Mouse (Mus musculus) CH12.LX (cell line): ENCODE data around the gene Sstr2. TPM values are rescaled to one million over a fixed set of nuclear protein-coding genes. Genes with fewer than 3 reads are reported as not detected.

Source experiments
- DNase-seq: peaks from one replicate; pipeline ENCODE4 v3.0.0-alpha.2; 2013; ENCODE audit errors: extremely low read depth
- H3K27ac ChIP-seq: 2 replicates; pipeline ENCODE4 v1.5.1; 2012; ENCODE audit warnings: low read depth, mild to moderate bottlenecking, control low read depth, moderate library complexity; ENCODE audit not compliant: insufficient read depth
- H3K27me3 ChIP-seq: replicated peaks from 2 replicates; pipeline ENCODE3; 2012; ENCODE audit warnings: inconsistent platforms
- H3K36me3 ChIP-seq, 2 experiments: replicated peaks in 1 of 2; 2 replicates each; pipeline versions ENCODE3 to v1.6.1; 2012; ENCODE audit warnings: inconsistent platforms in 1 of 2, low read length in 1 of 2, mild to moderate bottlenecking in 1 of 2, mixed read lengths in 1 of 2, moderate library complexity in 1 of 2; ENCODE audit not compliant: control insufficient read depth in 1 of 2, insufficient read depth in 1 of 2
- H3K4me1 ChIP-seq, 2 experiments: 2 replicates each; pipeline ENCODE4 v1.6.1; 2012; ENCODE audit warnings: inconsistent platforms in 1 of 2, moderate library complexity in 1 of 2; ENCODE audit not compliant: insufficient read depth in 2 of 2, control insufficient read depth in 1 of 2
- H3K4me2 ChIP-seq: 2 replicates; pipeline ENCODE4 v1.6.1; 2012; ENCODE audit warnings: low read depth, mild to moderate bottlenecking, control low read depth; ENCODE audit not compliant: poor library complexity, insufficient read depth, severe bottlenecking
- H3K4me3 ChIP-seq, 3 experiments: fragments of 150-350 bp in 1 of 3; sonication (generic) in 1 of 3; replicated peaks in 1 of 3; 2 replicates each; pipeline versions ENCODE3 to v1.5.1; 2011 to 2012; ENCODE audit warnings: low read depth in 2 of 3, low read length in 2 of 3, mild to moderate bottlenecking in 2 of 3, moderate library complexity in 2 of 3, control low read depth in 1 of 3, improper control_type of control experiment in 1 of 3, inconsistent platforms in 1 of 3, mixed read lengths in 1 of 3; ENCODE audit not compliant: poor library complexity in 1 of 3
- H3K79me2 ChIP-seq: replicated peaks from 2 replicates; pipeline ENCODE4 v1.6.1; 2012; ENCODE audit warnings: mild to moderate bottlenecking, moderate library complexity; ENCODE audit not compliant: control insufficient read depth, poor library complexity, insufficient read depth, severe bottlenecking; ENCODE audit errors: extremely low read depth
- H3K9ac ChIP-seq: 2 replicates; pipeline ENCODE4 v1.6.1; 2012; ENCODE audit warnings: low read depth, mild to moderate bottlenecking, control low read depth, moderate library complexity; ENCODE audit not compliant: insufficient read depth
- H3K9me3 ChIP-seq: replicated peaks from 2 replicates; pipeline ENCODE3; 2012; ENCODE audit warnings: low read length, inconsistent platforms, mixed read lengths
- CHD1 ChIP-seq: IDR thresholded peaks from 2 replicates; pipeline ENCODE4 v1.6.1; 2012; ENCODE audit warnings: low read depth, low read length, improper control_type of control experiment, inconsistent platforms
- EP300 ChIP-seq: IDR thresholded peaks from 2 replicates; pipeline ENCODE4 v1.6.1; 2011; ENCODE audit warnings: low read length, improper control_type of control experiment
- ETS1 ChIP-seq: conservative IDR thresholded peaks from 2 replicates; pipeline ENCODE4 v1.6.1; 2012; ENCODE audit warnings: low read depth, mild to moderate bottlenecking, inconsistent platforms, low read length, improper control_type of control experiment, moderate library complexity
- GABPA ChIP-seq: IDR thresholded peaks from 2 replicates; pipeline ENCODE4 v1.6.1; 2012; ENCODE audit warnings: low read depth, low read length, improper control_type of control experiment, inconsistent platforms; ENCODE audit not compliant: insufficient replicate concordance
- HCFC1 ChIP-seq: IDR thresholded peaks from 2 replicates; pipeline ENCODE4 v1.6.1; 2012; ENCODE audit warnings: low read depth, mild to moderate bottlenecking, inconsistent platforms, low read length, improper control_type of control experiment
- JUN ChIP-seq: IDR thresholded peaks from 2 replicates; pipeline ENCODE4 v1.6.1; 2011; ENCODE audit warnings: low read depth, mild to moderate bottlenecking, low read length, improper control_type of control experiment, moderate library complexity; ENCODE audit not compliant: insufficient read depth
- JUND ChIP-seq: conservative IDR thresholded peaks from 2 replicates; pipeline ENCODE4 v1.6.1; 2011; ENCODE audit warnings: low read depth, low read length, improper control_type of control experiment
- MAX ChIP-seq: IDR thresholded peaks from 2 replicates; pipeline ENCODE4 v1.6.1; 2011; ENCODE audit warnings: low read length, improper control_type of control experiment
- MAZ ChIP-seq: IDR thresholded peaks from 2 replicates; pipeline ENCODE4 v1.6.1; 2012; ENCODE audit warnings: low read depth, mild to moderate bottlenecking, inconsistent platforms, low read length, improper control_type of control experiment, moderate library complexity
- MEF2A ChIP-seq: IDR thresholded peaks from 2 replicates; pipeline ENCODE4 v1.6.1; 2014; ENCODE audit warnings: low read depth, mild to moderate bottlenecking, inconsistent platforms, low read length, improper control_type of control experiment, borderline replicate concordance
- MXI1 ChIP-seq: IDR thresholded peaks from 2 replicates; pipeline ENCODE4 v1.6.1; 2011; ENCODE audit warnings: mild to moderate bottlenecking, low read depth, low read length, improper control_type of control experiment
- MYC ChIP-seq: IDR thresholded peaks from 2 replicates; pipeline ENCODE4 v1.6.1; 2011; ENCODE audit warnings: low read depth, mild to moderate bottlenecking, improper control_type of control experiment, low read length
- NRF1 ChIP-seq: IDR thresholded peaks from 2 replicates; pipeline ENCODE4 v1.6.1; 2014; ENCODE audit warnings: low read depth, mild to moderate bottlenecking, inconsistent platforms, low read length, improper control_type of control experiment, moderate library complexity
- RAD21 ChIP-seq: IDR thresholded peaks from 2 replicates; pipeline ENCODE4 v1.6.1; 2011; ENCODE audit warnings: low read depth, mild to moderate bottlenecking, low read length, improper control_type of control experiment, moderate library complexity
- SIN3A ChIP-seq: IDR thresholded peaks from 2 replicates; pipeline ENCODE4 v1.6.1; 2012; ENCODE audit warnings: low read length, improper control_type of control experiment, inconsistent platforms
- TCF12 ChIP-seq: IDR thresholded peaks from 2 replicates; pipeline ENCODE4 v1.6.1; 2014; ENCODE audit warnings: low read depth, mild to moderate bottlenecking, inconsistent platforms, low read length, improper control_type of control experiment
- UBTF ChIP-seq: IDR thresholded peaks from 2 replicates; pipeline ENCODE4 v1.6.1; 2012; ENCODE audit warnings: low read depth, mild to moderate bottlenecking, inconsistent platforms, low read length, improper control_type of control experiment, moderate library complexity
- USF1 ChIP-seq: IDR thresholded peaks from 2 replicates; pipeline ENCODE4 v1.6.1; 2014; ENCODE audit warnings: low read depth, mild to moderate bottlenecking, inconsistent platforms, low read length, improper control_type of control experiment
- ZC3H11A ChIP-seq: IDR thresholded peaks from 2 replicates; pipeline ENCODE4 v1.6.1; 2012; ENCODE audit warnings: low read depth, mild to moderate bottlenecking, inconsistent platforms, low read length, improper control_type of control experiment
- ZNF384 ChIP-seq: IDR thresholded peaks from 2 replicates; pipeline ENCODE4 v1.6.1; 2012; ENCODE audit warnings: low read depth, low read length, improper control_type of control experiment, inconsistent platforms
- dilution Hi-C: fragments of 300-500 bp; cut with MboI; formaldehyde crosslinking; loops from 2 replicates; pipeline ENCODE4 v1.14.3; 2020; ENCODE audit warnings: low sequenced_read_pairs; ENCODE audit not compliant: extremely low pct_unique_long_range_greater_than_20kb, extremely low pct_ligation_motif_present
- in situ Hi-C: fragments of 300-500 bp; cut with MboI; formaldehyde crosslinking; loops from 3 replicates; pipeline ENCODE4 v1.14.3; 2019; ENCODE audit warnings: low sequenced_read_pairs, low pct_ligation_motif_present, low pct_unique_long_range_greater_than_20kb, mixed read lengths
- polyA plus RNA-seq: library from polyadenylated mRNA; unstranded; fragments of >175 nt; gene quantifications from 2 replicates; pipeline ENCODE4 v1.2.1, GENCODE M21; 2012; ENCODE audit warnings: low read depth; ENCODE audit not compliant: insufficient read length
- total RNA-seq, 2 experiments: library from RNA; depleted of rRNA; stranded (reverse); fragments of 300-350 nt in 1 of 2; fragments of >200 nt in 1 of 2; gene quantifications; 2 replicates each; pipeline ENCODE4 v1.2.3; 2012 to 2014

Gene Sstr2
- total RNA-seq (2012; rRNA removed) = not detected in 2 replicates
- total RNA-seq (2014; rRNA removed) = not detected in 2 replicates
- polyA plus RNA-seq = not detected in 2 replicates

DNA sequence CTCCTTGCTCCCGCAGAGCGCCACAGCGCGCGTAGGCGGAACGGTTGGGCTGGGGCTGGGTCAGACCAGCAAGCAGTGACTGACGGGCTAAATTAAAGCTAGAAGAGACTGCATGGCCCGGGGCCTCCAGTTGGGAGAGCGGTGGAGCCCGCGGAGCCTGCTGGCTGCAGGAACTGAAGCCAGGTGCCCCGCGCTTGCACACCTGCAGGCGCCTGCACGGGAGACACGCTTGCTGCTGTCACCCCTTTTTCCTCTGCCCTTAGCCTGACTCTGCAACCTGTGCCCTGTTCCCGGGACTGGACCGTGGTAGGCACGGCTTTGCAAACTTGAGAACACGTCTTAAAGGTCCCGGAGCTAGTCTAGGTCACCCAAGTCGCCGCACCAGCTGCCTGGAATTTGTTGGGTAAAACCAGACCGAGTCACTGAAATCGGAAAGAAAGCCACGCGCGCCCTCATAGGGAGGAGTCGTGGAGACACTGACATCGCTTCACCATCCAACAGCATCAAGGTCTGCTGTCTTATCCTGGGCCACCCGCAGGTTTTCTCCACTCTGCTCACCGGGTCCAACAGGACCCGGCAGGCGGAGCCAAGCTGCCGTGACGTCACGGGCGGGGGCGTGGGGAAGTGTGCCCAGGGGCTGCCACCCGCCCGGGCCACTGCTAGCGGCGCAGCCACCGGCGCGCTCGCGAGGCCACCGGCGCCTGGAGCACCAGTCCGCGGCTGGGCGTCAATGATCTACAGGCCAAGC is at the start of gene Sstr2:
Gene Sstr2 (plus strand): TSS at position 671 of the 748 bp plus-strand sequence.
- Histone ChIP-seq H3K9me3 (peaks cover 4% of the 10 kb centered on the region), H3K9ac (no peak within 1 kb of the TSS), H3K27ac (no peak within 1 kb of the TSS), H3K79me2 (no peaks in the 10 kb centered on the region), H3K4me1 (peaks cover 0 to 10% of the 10 kb centered on the region in 2 experiments; a peak in 2 of 4 replicates), H3K27me3 (no peaks in the 10 kb centered on the region)
- in situ Hi-C loops = no loop called here
- no peak for DNase-seq
- dilution Hi-C loops = no loop called here
- TF ChIP-seq EP300 (no peak), MAZ (no peak), MAX (no peak), UBTF (no peak), RAD21 (no peak)
- TF ChIP-seq, all 38 proteins: peak for 0
- peak within 1 kb of the TSS; percentile 17 for H3K4me2 ChIP-seq
- H3K36me3 ChIP-seq = no peaks in the 10 kb centered on the region
- H3K4me3 ChIP-seq = no peak within 1 kb of the TSS

DNA sequence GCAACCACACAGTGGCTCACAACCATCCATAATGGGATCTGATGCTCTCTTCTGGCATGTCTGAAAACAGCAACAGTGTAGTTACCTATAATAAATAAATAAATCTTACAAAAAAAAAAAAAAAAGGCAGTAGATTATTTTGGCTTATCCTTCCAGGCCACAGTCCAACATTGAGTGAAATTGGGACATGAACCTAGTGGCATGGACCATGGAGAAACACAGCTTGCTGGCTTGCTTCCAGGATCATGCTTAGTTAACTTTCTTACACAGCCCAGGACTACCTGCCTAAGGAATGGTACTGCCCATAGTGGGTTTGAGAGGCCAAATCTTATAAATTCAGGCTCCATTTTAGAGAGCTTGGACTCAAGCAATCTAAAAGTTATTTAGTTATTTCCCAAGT is 47.5 kb upstream of the Sstr2 start:
- Histone ChIP-seq H3K27me3 (no peaks in the 10 kb centered on the region), H3K4me1 (peaks cover 0 to 8% of the 10 kb centered on the region in 2 experiments; a peak in 2 of 4 replicates), H3K4me3 (no peak overlapping the region), H3K4me2 (no peak overlapping the region), H3K27ac (no peak overlapping the region), H3K36me3 (no peaks in the 10 kb centered on the region), H3K9me3 (no peaks in the 10 kb centered on the region), H3K9ac (no peak overlapping the region), H3K79me2 (no peaks in the 10 kb centered on the region)
- dilution Hi-C loops (no loop called here), in situ Hi-C loops (no loop called here)
- DNase-seq = no peak
- TF ChIP-seq ZNF384 (no peak), CHD1 (no peak), MAZ (no peak), SIN3A (no peak), NRF1 (no peak), GABPA (no peak), MEF2A (no peak), ZC3H11A (no peak), ETS1 (no peak), HCFC1 (no peak), TCF12 (no peak), JUN (no peak), MXI1 (no peak), MYC (no peak), USF1 (no peak), JUND (no peak)
